ENCODE assay signal across 23 mouse cellular contexts in genomic region chr3:87891481-87891880, GRCm38 (mm10). TPM values are rescaled to one million over a fixed set of nuclear protein-coding genes. Genes with fewer than 3 reads are reported as not detected.
DNase-seq lines count a peak whose midpoint lies in the region; ATAC-seq and TF ChIP-seq lines count a peak whose summit lies in the region.
"Had no signal": no experiment of that assay in that cellular context is flagged by ENCODE, and none has a peak within 500 bp of the region (broad histone marks: within the 10 kb centered on the region; RNA-seq: fewer than 3 reads in every experiment).

No protein-coding gene starts in this region.

- H3K4me2 ChIP-seq in embryonic facial prominence, embryonic 14.5 days (ENCODE audit: low read depth, low read length) = no peak overlapping the region

- H3K9ac ChIP-seq in embryonic facial prominence, embryonic 14.5 days (ENCODE audit: low read depth, low read length) = no peak overlapping the region

- H3K4me1 ChIP-seq in embryonic facial prominence, embryonic 14.5 days (ENCODE audit: control insufficient read depth, insufficient read depth, low read length) = no peaks in the 10 kb centered on the region
- H3K4me1 ChIP-seq in embryonic facial prominence, embryonic 10.5 days = no peaks in the 10 kb centered on the region
- H3K4me1 ChIP-seq in thymus, adult 2 months (replicated peaks; ENCODE audit: control insufficient read depth, insufficient read depth, low read length) = no peaks in the 10 kb centered on the region

- TF ChIP-seq POLR2A in thymus, adult 2 months (IDR thresholded peaks at IDR 0.05; ENCODE audit: control insufficient read depth, extremely low read depth, insufficient read depth, low read length, poor library complexity) = no peak

- H3K79me3 ChIP-seq in C2C12 (ENCODE audit: low read depth) = no peaks in the 10 kb centered on the region

- no peak for ATAC-seq in embryonic facial prominence, embryonic 14.5 days (ENCODE audit: low read depth)
- ATAC-seq: activated CD4-positive, CD25-positive, alpha-beta regulatory T cell, adult 4 months; CD4-positive, CD25-positive, alpha-beta regulatory T cell, adult 4 months; Patski had no signal

- 0 out of 2 replicates have a peak, but pooled peaks cover 4% of the 10 kb centered on the region for H3K9me3 ChIP-seq in embryonic facial prominence, embryonic 14.5 days (ENCODE audit: control insufficient read depth, low read length)
- H3K9me3 ChIP-seq in embryonic facial prominence, embryonic 10.5 days = no peaks in the 10 kb centered on the region

- no peaks in the 10 kb centered on the region for H3K27me3 ChIP-seq in embryonic facial prominence, embryonic 14.5 days (replicated peaks; ENCODE audit: control insufficient read depth, insufficient read depth, low read length)
- no peaks in the 10 kb centered on the region for H3K27me3 ChIP-seq in embryonic facial prominence, embryonic 10.5 days (replicated peaks; ENCODE audit: low read depth, poor library complexity, severe bottlenecking)
- no peaks in the 10 kb centered on the region for H3K27me3 ChIP-seq in C2C12 (ENCODE audit: control insufficient read depth, insufficient read depth, insufficient read length)
- no peaks in the 10 kb centered on the region for H3K27me3 ChIP-seq in thymus, adult 2 months (ENCODE audit: control insufficient read depth, insufficient read depth, low read length)
- H3K27me3 ChIP-seq: CH12.LX, Patski had no signal

- H3K4me3 ChIP-seq in embryonic facial prominence, embryonic 14.5 days (ENCODE audit: low read depth, low read length) = no peak overlapping the region
- H3K4me3 ChIP-seq in embryonic facial prominence, embryonic 10.5 days = no peak overlapping the region
- H3K4me3 ChIP-seq in C2C12 (ENCODE audit: insufficient read depth, poor library complexity, severe bottlenecking) = no peak overlapping the region
- H3K4me3 ChIP-seq in thymus, adult 2 months (ENCODE audit: control insufficient read depth, insufficient read depth, low read length) = no peak overlapping the region

- H3K27ac ChIP-seq in embryonic facial prominence, embryonic 14.5 days (replicated peaks; ENCODE audit: low read depth, low read length) = no peak overlapping the region
- H3K27ac ChIP-seq in embryonic facial prominence, embryonic 10.5 days (replicated peaks) = no peak overlapping the region
- no peak overlapping the region for H3K27ac ChIP-seq in thymus, adult 2 months (ENCODE audit: control insufficient read depth, insufficient read depth, low read length)

- peak; percentile 21 for DNase-seq in embryonic facial prominence, embryonic 14.5 days (ENCODE audit: low spot score)
- no peak for DNase-seq in embryonic facial prominence, embryonic 10.5 days (ENCODE audit: low spot score)
- peak; percentile 53 for DNase-seq in heart, adult 11 months
- DNase-seq in heart, adult 8-10 months (ENCODE audit: low spot score) = no peak
- DNase-seq in fat pad, adult 2 months (ENCODE audit: extremely low read depth, low read depth, low spot score) = peak; percentile 64
- no peak for DNase-seq in embryo, embryonic 11 days
- no peak for DNase-seq in thymus, adult 2 months
- DNase-seq: adrenal gland, adult 2 months; adrenal gland, adult 8-10 months; adrenal gland, postnatal 10 days; adrenal gland, postnatal 14 days; adrenal gland, postnatal 25 days; adrenal gland, postnatal 36 days; B cell, adult 2 months; cerebellum, adult 11 months; cerebellum, adult 11-12 months; cerebellum, adult 18-20 months had no signal

- WGBS in embryonic facial prominence, embryonic 14.5 days = 50% methylated on average over 3 of the region's 3 CpGs
- 50% methylated on average over 3 of the region's 3 CpGs for WGBS in embryonic facial prominence, embryonic 10.5 days
- WGBS in thymus, adult 2 months = 91% methylated on average over 3 of the region's 3 CpGs

- no peak for TF ChIP-seq CTCF in C2C12 (IDR thresholded peaks at IDR 0.05; ENCODE audit: control insufficient read depth, insufficient read depth, insufficient read length)
- no peak for TF ChIP-seq CTCF in thymus, adult 2 months (IDR thresholded peaks at IDR 0.05; ENCODE audit: borderline replicate concordance, control insufficient read depth, extremely low read depth, insufficient read depth, low read length, poor library complexity)

- H3K79me2 ChIP-seq in C2C12 (ENCODE audit: control insufficient read depth, insufficient read depth) = no peaks in the 10 kb centered on the region

- H3K36me3 ChIP-seq in embryonic facial prominence, embryonic 14.5 days (ENCODE audit: control insufficient read depth, insufficient read depth, low read length) = no peaks in the 10 kb centered on the region
- H3K36me3 ChIP-seq in embryonic facial prominence, embryonic 10.5 days (replicated peaks) = no peaks in the 10 kb centered on the region
- no peaks in the 10 kb centered on the region for H3K36me3 ChIP-seq in C2C12 (ENCODE audit: control insufficient read depth, insufficient read depth)
- H3K36me3 ChIP-seq in thymus, adult 2 months (ENCODE audit: control insufficient read depth, insufficient read depth, low read length) = no peaks in the 10 kb centered on the region
- H3K36me3 ChIP-seq: G1E had no signal

- H3ac ChIP-seq in C2C12 (ENCODE audit: control insufficient read depth, insufficient read length, low read depth) = no peak overlapping the region

TF ChIP-seq in C2C12, 6 proteins besides CTCF, POLR2A, EP300 and RAD21:
- TF ChIP-seq MAX (IDR thresholded peaks at IDR 0.05) (no peak), CEBPB (IDR thresholded peaks at IDR 0.05; ENCODE audit: low read depth) (peak; percentile 32)

RNA-seq across cellular contexts. Expression of gene Prcc, which starts 6.1 kb away (rescaled TPM):
- 13.0 and 13.5 TPM in 2 replicates for polyA plus RNA-seq in embryonic facial prominence, embryonic 14.5 days (2014; fragmentation: Nextera tagmentation; extraction: Ambion mirVana)
- 19.7 and 20.6 TPM in 2 replicates for polyA plus RNA-seq in embryonic facial prominence, embryonic 10.5 days (2016; fragmentation: Nextera tagmentation; extraction: Ambion mirVana)
- 10 to 100 TPM; 40.7 to 49.8 (median 45.6) TPM for total RNA-seq in heart, adult 8-10 months (2022)
- polyA plus RNA-seq in C2C12 (2012; fragmentation: generic; extraction: Trizol) = 44.3 TPM
- 54.5 and 60.0 TPM in 2 replicates for polyA plus RNA-seq in thymus, adult 2 months (2012; rRNA removed)

RNA-seq across cellular contexts. Expression of gene Hdgf, which starts 14.6 kb away (rescaled TPM):
- 205 and 217 TPM in 2 replicates for polyA plus RNA-seq in embryonic facial prominence, embryonic 14.5 days (2014; fragmentation: Nextera tagmentation; extraction: Ambion mirVana)
- polyA plus RNA-seq in embryonic facial prominence, embryonic 10.5 days (2016; fragmentation: Nextera tagmentation; extraction: Ambion mirVana) = 269 and 278 TPM in 2 replicates
- total RNA-seq in heart, adult 8-10 months (2022) = 100 to 1,000 TPM; 109 to 118 (median 117) TPM
- 279 TPM for polyA plus RNA-seq in C2C12 (2012; fragmentation: generic; extraction: Trizol)
- polyA plus RNA-seq in thymus, adult 2 months (2012; rRNA removed) = 112 and 136 TPM in 2 replicates

RNA-seq across cellular contexts. Expression of gene Mrpl24, which starts 27.8 kb away (rescaled TPM):
- 64.8 and 66.6 TPM in 2 replicates for polyA plus RNA-seq in embryonic facial prominence, embryonic 14.5 days (2014; fragmentation: Nextera tagmentation; extraction: Ambion mirVana)
- 78.4 and 79.3 TPM in 2 replicates for polyA plus RNA-seq in embryonic facial prominence, embryonic 10.5 days (2016; fragmentation: Nextera tagmentation; extraction: Ambion mirVana)
- total RNA-seq in heart, adult 8-10 months (2022) = 10 to 100 TPM; 73.5 to 80.6 (median 77.1) TPM
- 69.7 TPM for polyA plus RNA-seq in C2C12 (2012; fragmentation: generic; extraction: Trizol)
- 60.5 and 72.4 TPM in 2 replicates for polyA plus RNA-seq in thymus, adult 2 months (2012; rRNA removed)

RNA-seq across cellular contexts. Expression of gene Isg20l2, which starts 38.6 kb away (rescaled TPM):
- 20.9 and 22.9 TPM in 2 replicates for polyA plus RNA-seq in embryonic facial prominence, embryonic 14.5 days (2014; fragmentation: Nextera tagmentation; extraction: Ambion mirVana)
- 78.0 and 81.3 TPM in 2 replicates for polyA plus RNA-seq in embryonic facial prominence, embryonic 10.5 days (2016; fragmentation: Nextera tagmentation; extraction: Ambion mirVana)
- total RNA-seq in heart, adult 8-10 months (2022) = 1 to 10 TPM; 9.0 to 9.8 (median 9.7) TPM
- polyA plus RNA-seq in C2C12 (2012; fragmentation: generic; extraction: Trizol) = 25.0 TPM
- 31.6 and 40.8 TPM in 2 replicates for polyA plus RNA-seq in thymus, adult 2 months (2012; rRNA removed)

RNA-seq across cellular contexts. Expression of gene Rrnad1, which starts 39.0 kb away (rescaled TPM):
- polyA plus RNA-seq in embryonic facial prominence, embryonic 14.5 days (2014; fragmentation: Nextera tagmentation; extraction: Ambion mirVana) = 12.8 and 13.3 TPM in 2 replicates
- polyA plus RNA-seq in embryonic facial prominence, embryonic 10.5 days (2016; fragmentation: Nextera tagmentation; extraction: Ambion mirVana) = 20.6 and 21.5 TPM in 2 replicates
- total RNA-seq in heart, adult 8-10 months (2022) = 1 to 10 TPM; 4.6 to 6.7 (median 5.3) TPM
- 7.1 TPM for polyA plus RNA-seq in C2C12 (2012; fragmentation: generic; extraction: Trizol)
- 68.0 and 75.4 TPM in 2 replicates for polyA plus RNA-seq in thymus, adult 2 months (2012; rRNA removed)

Comparison
In these comparisons a context has a peak if more than half of its experiments do, and no peak if none do; other contexts are left out.
1. DNase-seq: peak in embryonic facial prominence, embryonic 14.5 days (single experiment), heart, adult 11 months (single experiment) and fat pad, adult 2 months (single experiment); none in embryonic facial prominence, embryonic 10.5 days (single experiment), heart, adult 8-10 months (single experiment), embryo, embryonic 11 days (single experiment) and thymus, adult 2 months (single experiment).